Mouse (Mus musculus): Measurements from ENCODE around the gene Hhat.

DNA sequence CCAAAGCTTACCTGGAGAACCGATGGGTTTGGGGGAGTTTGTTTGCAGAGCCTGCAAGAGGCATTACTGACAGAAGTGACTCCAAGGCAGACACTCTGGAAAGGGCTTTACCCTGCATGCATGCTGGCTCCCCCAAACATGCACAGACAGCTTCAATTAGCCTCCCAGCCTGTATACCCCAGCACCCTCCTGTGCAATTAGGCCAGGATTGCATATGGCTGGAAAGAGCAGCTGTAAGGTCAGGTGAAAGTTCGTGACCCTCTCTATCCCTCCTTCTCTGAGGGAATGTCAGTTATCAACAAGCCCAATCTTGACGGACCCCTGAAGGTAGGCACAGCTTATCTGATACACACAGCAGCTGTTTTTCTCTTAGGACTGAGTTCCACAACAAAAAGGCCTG lies 43.7 kb upstream of the Hhat start:
- no peak for TF ChIP-seq POLR2A (IDR thresholded peaks at IDR 0.05; ENCODE audit: insufficient read depth, low read depth, low read length)
- TF ChIP-seq CTCF (IDR thresholded peaks at IDR 0.05; ENCODE audit: insufficient read depth, low read depth, low read length), result no peak

All from olfactory bulb, adult 2 months (tissue).